Mouse (Mus musculus) lung, postnatal 0 days (tissue): Measurements from ENCODE around the gene Twsg1. TPM values are rescaled to one million over a fixed set of nuclear protein-coding genes. Genes with fewer than 3 reads are reported as not detected.

Experiments
- ATAC-seq: fragments of 200-750 bp; cut with Nextera tagmentation; 2 replicates; pipeline ENCODE4 v1.8.0; 2017; ENCODE audit warnings: moderate library complexity
- DNase-seq: peaks from one replicate; pipeline ENCODE4 v3.0.0-alpha.2; 2016; ENCODE audit warnings: low spot score
- H3K27ac ChIP-seq: fragments of 300-500 bp; sonication (generic); 2 replicates; pipeline ENCODE4 v1.5.1; 2014; ENCODE audit warnings: antibody characterized with exemption, mild to moderate bottlenecking, low read length, mixed read lengths
- H3K27me3 ChIP-seq: fragments of 300-500 bp; sonication (generic); replicated peaks from 2 replicates; pipeline ENCODE4 v1.6.1; 2014; ENCODE audit warnings: low read length, mixed read lengths; ENCODE audit not compliant: insufficient read depth
- H3K36me3 ChIP-seq: fragments of 300-500 bp; sonication (generic); 2 replicates; pipeline ENCODE4 v1.6.1; 2014; ENCODE audit warnings: low read length, mixed read lengths; ENCODE audit not compliant: insufficient read depth
- H3K4me1 ChIP-seq: fragments of 300-500 bp; sonication (generic); 2 replicates; pipeline ENCODE4 v1.6.1; 2014; ENCODE audit warnings: antibody characterized with exemption, low read depth, low read length, mixed read lengths; ENCODE audit not compliant: insufficient read depth
- H3K4me2 ChIP-seq: fragments of 300-500 bp; sonication (generic); replicated peaks from 2 replicates; pipeline ENCODE4 v1.6.1; 2014; ENCODE audit warnings: low read depth, mild to moderate bottlenecking, low read length, moderate library complexity, mixed read lengths
- H3K4me3 ChIP-seq: fragments of 300-500 bp; sonication (generic); 2 replicates; pipeline ENCODE4 v1.5.1; 2014; ENCODE audit warnings: low read depth, low read length
- H3K9ac ChIP-seq: fragments of 300-500 bp; sonication (generic); replicated peaks from 2 replicates; pipeline ENCODE4 v1.6.1; 2014; ENCODE audit warnings: low read depth, mild to moderate bottlenecking
- H3K9me3 ChIP-seq: fragments of 300-500 bp; sonication (generic); 2 replicates; pipeline ENCODE4 v1.6.1; 2016; ENCODE audit warnings: low read length, mixed read lengths
- CTCF ChIP-seq: IDR thresholded peaks from 2 replicates; pipeline ENCODE4 v1.5.1; 2016; ENCODE audit warnings: antibody characterized with exemption, mild to moderate bottlenecking
- EP300 ChIP-seq: IDR thresholded peaks from 2 replicates; pipeline ENCODE4 v1.6.1; 2016; ENCODE audit warnings: antibody characterized with exemption, mild to moderate bottlenecking, control low read depth
- WGBS: fragments of 180-500 bp; shearing (Covaris S2); extraction: QIAGEN DNeasy Blood & Tissue Kit; methylation state at CpG from one replicate; pipeline ENCODE4 v1.1.7; 2014; 5-methylcytosine and 5-hydroxymethylcytosine counted together
- polyA plus RNA-seq: library from polyadenylated mRNA; unstranded; fragments of >200 nt; fragmentation: Nextera tagmentation; extraction: Ambion mirVana; gene quantifications from 2 replicates; pipeline ENCODE4 v1.2.1, GENCODE M21; 2015

The Twsg1 gene
- polyA plus RNA-seq, 1 experiment from 2014 or later, result 89.1 TPM

GRCm38 (mm10) chr17:65940221-65940620 is 10.8 kb downstream of the Twsg1 start:
- Histone ChIP-seq H3K27ac (peak overlapping the region; percentile 60), H3K27me3 (no peaks in the 10 kb centered on the region), H3K9ac (no peak overlapping the region), H3K36me3 (peaks cover 6% of the 10 kb centered on the region; the same call in 1 of the 2 replicates), H3K9me3 (no peaks in the 10 kb centered on the region), H3K4me1 (no peaks in the 10 kb centered on the region; the same call in 1 of the 2 replicates), H3K4me3 (no peak overlapping the region), H3K4me2 (no peak overlapping the region; the same call in 1 of the 2 replicates)
- DNase-seq (no peak), ATAC-seq (0 out of 2 replicates have a peak, but pooled peaks have one; percentile 27)
- TF ChIP-seq EP300 (no peak), CTCF (no peak)
- WGBS, result 64% methylated on average over 12 of the region's 12 CpGs

- peaks cover 6% of the 10 kb centered on the region; the same call in 1 of the 2 replicates for H3K36me3 ChIP-seq
- no peak overlapping the region for H3K9ac ChIP-seq
- peak; percentile 69 for DNase-seq
- no peaks in the 10 kb centered on the region; the same call in 1 of the 2 replicates for H3K4me1 ChIP-seq
- no peak for TF ChIP-seq EP300
- no peak for TF ChIP-seq CTCF
- peak; percentile 75 for ATAC-seq
- H3K27ac ChIP-seq, result peak overlapping the region; percentile 60
- no peaks in the 10 kb centered on the region for H3K9me3 ChIP-seq
- no peak overlapping the region; the same call in 1 of the 2 replicates for H3K4me2 ChIP-seq
- no peaks in the 10 kb centered on the region for H3K27me3 ChIP-seq
- H3K4me3 ChIP-seq, result no peak overlapping the region
- WGBS, result 41% methylated on average over 14 of the region's 14 CpGs
Measured at GRCm38 (mm10) chr17:65939461-65940192, 11.4 kb downstream of the Twsg1 start.

GRCm38 (mm10) chr17:65937671-65938070 is 13.4 kb downstream of the Twsg1 start:
- H3K9me3 ChIP-seq, result no peaks in the 10 kb centered on the region
- H3K4me3 ChIP-seq, result no peak overlapping the region
- no peak for TF ChIP-seq EP300
- no peak for TF ChIP-seq CTCF
- H3K27me3 ChIP-seq, result no peaks in the 10 kb centered on the region
- H3K36me3 ChIP-seq, result peaks cover 11% of the 10 kb centered on the region; the same call in 1 of the 2 replicates
- H3K4me2 ChIP-seq, result no peak overlapping the region
- DNase-seq (no peak), ATAC-seq (no peak)
- 88% methylated on average over 9 of the region's 9 CpGs for WGBS
- H3K4me1 ChIP-seq, result no peaks in the 10 kb centered on the region; the same call in 1 of the 2 replicates
- no peak overlapping the region for H3K9ac ChIP-seq
- no peak overlapping the region for H3K27ac ChIP-seq

GRCm38 (mm10) chr17:65933741-65934140 is 17.3 kb downstream of the Twsg1 start:
- no peak for ATAC-seq
- no peaks in the 10 kb centered on the region for H3K27me3 ChIP-seq

GRCm38 (mm10) chr17:65931525-65931924 is 19.5 kb downstream of the Twsg1 start:
- TF ChIP-seq CTCF (no peak), EP300 (no peak)
- 41% methylated on average over 6 of the region's 6 CpGs for WGBS
- peaks cover 5% of the 10 kb centered on the region; the same call in 1 of the 2 replicates for H3K36me3 ChIP-seq
- no peak overlapping the region for H3K4me3 ChIP-seq
- DNase-seq (peak; percentile 48), ATAC-seq (peak; percentile 49)
- no peaks in the 10 kb centered on the region for H3K27me3 ChIP-seq
- H3K4me2 ChIP-seq, result no peak overlapping the region
- peaks cover 10% of the 10 kb centered on the region for H3K4me1 ChIP-seq
- H3K9me3 ChIP-seq, result no peaks in the 10 kb centered on the region
- H3K9ac ChIP-seq, result no peak overlapping the region
- peak overlapping the region; percentile 81 for H3K27ac ChIP-seq

More at GRCm38 (mm10) chr17:65933741-65934140, 17.3 kb downstream of the Twsg1 start:
- Histone ChIP-seq H3K27ac (no peak overlapping the region), H3K9ac (no peak overlapping the region), H3K9me3 (no peaks in the 10 kb centered on the region), H3K4me1 (peaks cover 10% of the 10 kb centered on the region), H3K36me3 (peaks cover 11% of the 10 kb centered on the region; the same call in 1 of the 2 replicates), H3K4me3 (no peak overlapping the region), H3K4me2 (no peak overlapping the region)
- 84% methylated on average over 2 of the region's 2 CpGs for WGBS
- no peak for DNase-seq
- TF ChIP-seq CTCF, result peak; percentile 63
- TF ChIP-seq EP300, result no peak

DNA sequence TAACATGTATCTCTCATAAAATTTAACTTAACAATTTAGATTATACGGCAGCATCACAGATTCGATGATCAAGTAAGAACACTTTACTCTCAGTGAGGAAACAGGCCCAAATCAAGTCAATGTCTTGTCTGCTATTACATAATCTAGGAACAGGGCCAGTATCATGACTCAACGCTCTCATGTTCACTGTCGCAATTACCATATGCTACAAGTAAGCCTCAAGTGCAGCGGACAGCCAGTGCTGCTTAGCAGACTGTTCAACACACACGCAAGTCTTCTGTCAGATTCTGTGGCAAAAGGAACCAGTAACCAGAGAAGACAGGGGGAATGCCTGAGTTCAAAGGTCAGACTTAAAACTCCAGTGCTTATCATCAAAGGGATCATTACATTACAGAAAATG is 20.1 kb downstream of the Twsg1 start:
- DNase-seq (peak; percentile 96), ATAC-seq (peak; percentile 94)
- no peak overlapping the region for H3K9ac ChIP-seq
- peaks cover 10% of the 10 kb centered on the region for H3K4me1 ChIP-seq
- H3K9me3 ChIP-seq, result no peaks in the 10 kb centered on the region
- H3K4me3 ChIP-seq, result no peak overlapping the region
- peaks cover 5% of the 10 kb centered on the region; the same call in 1 of the 2 replicates for H3K36me3 ChIP-seq
- 37% methylated on average over 6 of the region's 6 CpGs for WGBS
- TF ChIP-seq EP300 (peak; percentile 89), CTCF (no peak)
- H3K4me2 ChIP-seq, result no peak overlapping the region
- no peaks in the 10 kb centered on the region for H3K27me3 ChIP-seq
- H3K27ac ChIP-seq, result peak overlapping the region; percentile 81
